Mouse (Mus musculus) spleen, adult 2 months (tissue): ENCODE measurements around the gene Slc25a26.

Experiments
- CTCF ChIP-seq: fragments of 200-500 bp; IDR thresholded peaks from 2 replicates; pipeline ENCODE4 v1.5.1; 2011; ENCODE audit warnings: mild to moderate bottlenecking, inconsistent platforms; ENCODE audit not compliant: insufficient read depth, insufficient read length, insufficient replicate concordance; ENCODE audit errors: extremely low read depth
- POLR2A ChIP-seq: fragments of 200-500 bp; IDR thresholded peaks from 2 replicates; pipeline ENCODE4 v1.6.1; 2011; ENCODE audit warnings: low read depth, low read length, inconsistent platforms

GRCm38 (mm10) chr6:94640297-94640696, 140.2 kb downstream of the Slc25a26 start:
- TF ChIP-seq CTCF (no peak), POLR2A (no peak)
